Mouse (Mus musculus) cerebellum, adult 18-20 months (tissue): Measurements from ENCODE around the gene Olfr1308.

ENCODE experiments used
- DNase-seq, 2 experiments: peaks; one replicate each; pipeline ENCODE4 v3.0.0; 2021

Gene Olfr1308

GRCm38 (mm10) chr2:111964844-111965243 lies at the start of gene Olfr1308:
TSS of gene Olfr1308 (minus strand) at chr2:111964944.
- no peak for DNase-seq

- no peak for DNase-seq
Measured at GRCm38 (mm10) chr2:112012608-112013007, 47.9 kb upstream of the Olfr1308 start, which contains the start of gene Olfr1310. TSS of gene Olfr1310 (minus strand) at chr2:112012708.

GRCm38 (mm10) chr2:111990181-111990580 lies 25.4 kb upstream of the Olfr1308 start, which contains the start of gene Olfr1309:
TSS of gene Olfr1309 (minus strand) at chr2:111990281.
- no peak for DNase-seq

- no peak for DNase-seq
Measured at GRCm38 (mm10) chr2:111949340-111949739, 15.4 kb downstream of the Olfr1308 start, which contains the start of gene Olfr1307. TSS of gene Olfr1307 (minus strand) at chr2:111949440.

- DNase-seq = no peak
Measured at GRCm38 (mm10) chr2:111916171-111916570, 48.6 kb downstream of the Olfr1308 start, which contains the start of gene Olfr1306. TSS of gene Olfr1306 (minus strand) at chr2:111916271.
